Mouse (Mus musculus) left cerebral cortex, adult 8-10 months (tissue): Measurements from ENCODE around the gene Ier3. TPM values are rescaled to one million over a fixed set of nuclear protein-coding genes. Genes with fewer than 3 reads are reported as not detected.
"Not testable (repeated sequence)": the region's sequence is repeated elsewhere in the genome, so short reads cannot be mapped to it uniquely, and the experiment has no call there.

Source experiments
- DNase-seq, 2 experiments: peaks; one replicate each; pipeline ENCODE4 v3.0.0; 2022; ENCODE audit warnings: low spot score in 2 of 2
- total RNA-seq, 4 experiments: library from RNA; stranded (reverse); gene quantifications; 2 replicates each; pipeline ENCODE4 v1.2.4; 2022

Gene Ier3
- total RNA-seq, 4 experiments from 2014 or later: 11.1 to 17.3 (median 15.2) TPM

- DNase-seq: no peak
These were observed 14.1 kb downstream of the Ier3 start for GRCm38 (mm10) chr17:35835424-35836140.

GRCm38 (mm10) chr17:35836178-35836965, 14.9 kb downstream of the Ier3 start:
- peak; percentile 79 to 80 for DNase-seq

- peak; percentile 56 to 84 for DNase-seq
These were observed 15.5 kb downstream of the Ier3 start for GRCm38 (mm10) chr17:35836991-35837422.

- DNase-seq: no peak
These were observed 16.0 kb downstream of the Ier3 start for GRCm38 (mm10) chr17:35837487-35837886.

GRCm38 (mm10) chr17:35838122-35838544, 16.6 kb downstream of the Ier3 start, which contains the start of gene Tubb5:
TSS of gene Tubb5 (minus strand) at chr17:35838306.
- peak; percentile 89 to 97 for DNase-seq

- no peak for DNase-seq
These were observed 17.1 kb downstream of the Ier3 start for GRCm38 (mm10) chr17:35838570-35838969.

GRCm38 (mm10) chr17:35839002-35839401, 17.5 kb downstream of the Ier3 start:
- not testable (repeated sequence) for DNase-seq

GRCm38 (mm10) chr17:35840561-35840960, 19.1 kb downstream of the Ier3 start:
- DNase-seq: no peak

GRCm38 (mm10) chr17:35841076-35841950, 19.8 kb downstream of the Ier3 start, which contains the start of gene Mdc1:
TSS of gene Mdc1 (plus strand) at chr17:35841515.
- peak; percentile 95 to 100 for DNase-seq

- no peak for DNase-seq
These were observed 20.5 kb downstream of the Ier3 start for GRCm38 (mm10) chr17:35842006-35842405.

- no peak for DNase-seq
These were observed 22.0 kb downstream of the Ier3 start for GRCm38 (mm10) chr17:35843514-35843913.

- peak in 1 of 2 experiments; percentile 74 for DNase-seq
These were observed 26.6 kb downstream of the Ier3 start for GRCm38 (mm10) chr17:35848112-35848511.

GRCm38 (mm10) chr17:35850974-35851373, 29.5 kb downstream of the Ier3 start:
- DNase-seq: no peak

- no peak for DNase-seq
These were observed 37.9 kb downstream of the Ier3 start for GRCm38 (mm10) chr17:35859371-35859770.

GRCm38 (mm10) chr17:35859835-35860234, 38.4 kb downstream of the Ier3 start:
- no peak for DNase-seq

- no peak for DNase-seq
These were observed 39.3 kb downstream of the Ier3 start for GRCm38 (mm10) chr17:35860831-35861197.

- DNase-seq: peak; percentile 82 to 84
These were observed 39.8 kb downstream of the Ier3 start, which contains the start of gene Nrm for GRCm38 (mm10) chr17:35861198-35861857. TSS of gene Nrm (plus strand) at chr17:35861318.

- DNase-seq: no peak
These were observed 43.4 kb downstream of the Ier3 start for GRCm38 (mm10) chr17:35864832-35865353.

- no peak for DNase-seq
These were observed 44.2 kb downstream of the Ier3 start, which contains the start of gene Ppp1r18 for GRCm38 (mm10) chr17:35865481-35866280. TSS of gene Ppp1r18 (plus strand) at chr17:35865593.
